Mouse (Mus musculus) common myeloid progenitor, adult 5-6 weeks (primary cell): ENCODE measurements around the gene Bcl2l2. TPM values are rescaled to one million over a fixed set of nuclear protein-coding genes. Genes with fewer than 3 reads are reported as not detected.
A peak's percentile ranks its signal among the peaks of the same experiment; 100 is the strongest.

Source experiments
- ATAC-seq: replicated peaks from 2 replicates; pipeline ENCODE4 v1.8.0; 2016; ENCODE audit warnings: low read depth, mild to moderate bottlenecking, moderate TSS enrichment, inconsistent platforms; ENCODE audit not compliant: poor library complexity, severe bottlenecking
- total RNA-seq: library from RNA; stranded (forward); fragments of 200-1000, 187-1606 nt; gene quantifications from 2 replicates; pipeline ENCODE4 v1.2.3, GENCODE M21; 2017

Bcl2l2 gene
- total RNA-seq, result 7.8 and 10.3 TPM in 2 replicates

DNA sequence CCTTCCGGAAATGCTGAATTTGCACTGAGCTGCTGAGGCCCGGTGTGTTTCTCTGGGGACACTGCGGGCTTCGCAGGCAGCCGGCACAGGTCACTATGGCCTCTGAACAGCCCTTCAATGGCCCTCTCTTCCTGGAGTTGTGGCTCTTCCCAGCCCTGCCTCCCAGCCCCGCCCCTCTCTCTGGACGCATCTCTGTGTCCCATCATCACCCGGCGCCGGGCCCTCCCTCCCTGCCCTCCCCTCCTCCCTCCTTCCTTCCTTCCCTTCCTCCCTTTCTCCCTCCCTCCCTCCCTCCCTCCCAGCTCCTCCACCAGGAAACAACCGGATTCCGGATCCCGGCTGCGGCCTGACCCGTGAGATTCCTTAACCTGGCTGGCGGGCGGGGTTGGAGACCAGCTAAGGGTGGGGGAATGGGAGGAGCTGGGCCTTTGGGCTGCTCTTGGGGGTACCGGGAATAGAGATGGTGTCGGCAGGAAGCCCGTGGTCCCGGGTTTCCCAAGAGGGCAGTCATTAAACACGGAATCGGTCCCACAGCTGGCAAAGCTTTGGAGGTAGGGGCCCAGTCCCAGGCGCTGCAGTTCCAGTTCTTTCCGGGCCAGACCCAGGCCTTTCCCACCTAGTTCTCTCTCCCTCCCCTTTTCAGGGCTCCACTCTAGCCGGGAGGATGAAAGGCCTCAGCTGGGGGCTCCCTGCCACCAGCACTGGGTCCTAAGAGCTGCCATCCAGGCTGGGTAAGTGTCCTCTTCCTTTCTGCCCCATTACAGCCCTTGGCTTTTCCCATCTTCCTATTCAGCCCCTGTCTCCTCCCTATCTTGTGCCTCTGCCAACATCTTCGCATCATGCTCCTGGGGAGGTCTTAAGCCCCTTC, at the start of gene Bcl2l2, which contains the start of gene Gm20521:
Gene Bcl2l2, plus strand, starts transcription at position 224 of the 868 bp plus-strand sequence.
Gene Gm20521, plus strand, starts transcription at position 288 of the 868 bp plus-strand sequence.
- ATAC-seq, result peak; percentile 97

GRCm38 (mm10) chr14:54843461-54843860, 39.7 kb upstream of the Bcl2l2 start:
- ATAC-seq, result no peak

DNA sequence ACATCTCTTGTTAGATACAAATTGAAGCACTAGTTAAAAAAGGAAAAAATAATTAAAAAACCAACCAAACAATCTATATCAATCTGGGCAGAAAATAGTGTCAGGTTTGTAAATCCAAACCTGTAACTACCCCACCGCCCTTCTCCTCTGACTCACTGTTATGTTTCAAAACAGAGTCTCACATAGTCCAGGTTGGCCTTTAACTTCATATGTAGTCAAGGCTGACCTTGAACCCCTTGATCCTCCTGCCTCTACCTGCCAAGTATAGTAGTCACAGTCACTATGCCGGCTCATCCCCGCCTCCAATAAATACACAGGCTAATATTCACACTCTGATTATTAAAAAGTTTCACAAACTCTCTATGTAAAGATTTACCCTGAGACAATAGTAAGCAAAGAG, 27.5 kb upstream of the Bcl2l2 start:
- ATAC-seq, result no peak

- ATAC-seq, result no peak
These were observed 26.5 kb upstream of the Bcl2l2 start for GRCm38 (mm10) chr14:54856703-54857102.

DNA sequence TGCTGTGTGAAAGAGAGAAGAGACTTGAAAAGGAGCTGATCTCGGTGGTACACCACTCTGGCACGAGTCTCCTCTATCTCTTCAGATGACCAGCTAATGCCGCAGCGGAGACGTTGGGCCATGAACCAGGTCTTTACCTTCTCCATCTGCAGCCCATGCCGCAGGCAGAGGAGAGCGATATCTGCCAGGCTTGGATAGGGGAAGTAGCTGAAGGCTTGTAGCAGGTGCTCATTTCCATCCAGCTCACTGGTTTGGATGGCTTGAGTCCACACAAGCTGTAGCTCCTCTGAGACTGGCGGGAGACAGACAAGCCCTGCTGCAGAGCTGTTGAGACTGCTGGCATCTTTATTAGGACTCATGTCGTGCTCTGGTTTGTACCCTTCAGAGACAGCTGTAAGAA, 25.3 kb upstream of the Bcl2l2 start:
- no peak for ATAC-seq

DNA sequence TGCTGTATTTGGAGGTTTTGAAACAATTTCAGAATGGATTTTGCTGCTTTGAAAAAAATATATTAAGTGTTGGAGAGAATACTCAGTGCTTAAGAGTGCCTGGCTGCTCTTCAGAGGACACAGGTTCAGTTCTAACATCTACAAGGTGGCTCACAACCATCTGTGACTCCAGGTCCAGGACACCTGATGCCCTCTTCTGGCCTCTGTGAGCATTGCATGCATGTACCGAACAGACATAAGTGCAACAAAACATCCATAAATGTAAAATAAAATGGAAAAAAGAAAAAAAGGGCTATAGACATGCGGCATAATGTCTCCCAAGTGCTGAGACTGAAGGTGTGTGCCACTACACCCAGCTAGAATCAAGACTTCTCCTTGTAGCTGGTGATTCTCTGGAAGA, 22.7 kb upstream of the Bcl2l2 start:
- ATAC-seq, result no peak

DNA sequence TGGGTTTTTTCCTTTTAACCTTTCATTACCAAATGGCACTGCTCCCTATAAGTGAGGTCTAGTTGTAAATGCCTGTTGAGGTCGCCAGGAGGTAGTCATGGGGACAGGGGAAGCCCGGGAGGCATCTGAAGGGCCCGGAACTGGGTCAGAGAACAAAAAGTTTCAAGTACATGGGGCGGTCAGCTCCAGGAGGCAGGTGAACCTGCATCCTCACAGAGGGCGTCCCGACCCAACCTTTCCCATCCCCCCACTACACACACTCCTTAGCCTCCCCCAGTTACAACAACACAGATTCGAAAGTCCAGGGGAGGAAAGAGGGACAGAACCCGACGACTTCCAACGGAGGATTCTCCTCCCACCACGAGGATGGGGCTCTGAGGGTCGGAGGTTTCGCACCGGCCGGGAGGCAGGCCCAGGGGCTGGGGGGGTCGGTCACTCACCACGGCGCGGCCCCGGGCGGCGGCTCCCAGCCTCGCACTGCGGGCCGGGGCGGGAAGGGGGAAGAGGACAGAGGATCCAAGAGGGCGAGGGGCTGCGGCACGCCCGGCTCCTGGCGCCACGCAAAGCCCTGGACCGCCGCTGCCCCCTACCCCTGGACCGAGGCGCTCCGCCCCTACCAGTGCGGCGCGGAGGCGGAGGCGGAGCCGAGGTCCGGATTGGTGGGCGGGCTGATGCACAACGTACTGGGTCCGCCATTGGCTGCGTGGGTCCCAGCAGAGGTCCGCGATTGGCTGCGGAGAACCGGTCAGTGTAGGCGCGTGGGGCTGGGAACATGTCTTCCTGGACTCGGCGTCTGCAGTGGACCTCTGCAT, 19.5 kb upstream of the Bcl2l2 start:
- ATAC-seq, result peak; percentile 96

DNA sequence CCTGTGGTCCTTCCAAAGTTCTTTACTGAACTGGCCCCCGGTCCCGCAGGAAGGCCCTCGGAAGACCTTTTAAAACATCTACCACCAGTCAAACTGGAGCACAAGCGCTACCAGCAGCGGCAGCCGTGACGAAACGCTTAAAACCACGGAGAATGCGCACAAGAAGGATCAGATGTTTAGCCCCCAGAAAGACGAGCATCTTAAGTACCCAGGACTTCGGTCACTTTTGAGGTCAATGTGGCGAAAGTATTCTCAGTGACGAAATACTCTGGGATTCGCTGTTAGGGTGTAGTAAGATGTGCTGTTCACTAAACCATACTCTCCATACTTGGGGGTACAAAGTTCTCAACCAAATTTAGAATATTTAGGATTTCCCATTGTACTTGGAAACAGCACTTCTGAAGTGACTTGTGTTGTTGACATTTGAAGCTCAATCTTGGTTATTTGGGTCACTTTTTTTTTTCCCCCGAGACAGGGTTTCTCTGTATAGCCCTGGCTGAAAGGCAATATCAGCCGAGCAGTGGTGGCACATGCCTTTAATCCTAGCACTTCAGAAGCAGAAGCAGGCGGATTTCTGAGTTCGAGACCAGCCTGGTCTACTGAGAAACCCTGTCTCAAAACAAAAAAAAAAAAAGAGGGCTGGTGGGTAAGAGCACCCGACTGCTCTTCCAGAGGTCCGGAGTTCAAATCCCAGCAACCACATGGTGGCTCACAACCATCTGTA, 18.7 kb upstream of the Bcl2l2 start:
- ATAC-seq, result peak; percentile 46

- ATAC-seq, result no peak
These were observed 17.6 kb upstream of the Bcl2l2 start for GRCm38 (mm10) chr14:54865626-54866025.

DNA sequence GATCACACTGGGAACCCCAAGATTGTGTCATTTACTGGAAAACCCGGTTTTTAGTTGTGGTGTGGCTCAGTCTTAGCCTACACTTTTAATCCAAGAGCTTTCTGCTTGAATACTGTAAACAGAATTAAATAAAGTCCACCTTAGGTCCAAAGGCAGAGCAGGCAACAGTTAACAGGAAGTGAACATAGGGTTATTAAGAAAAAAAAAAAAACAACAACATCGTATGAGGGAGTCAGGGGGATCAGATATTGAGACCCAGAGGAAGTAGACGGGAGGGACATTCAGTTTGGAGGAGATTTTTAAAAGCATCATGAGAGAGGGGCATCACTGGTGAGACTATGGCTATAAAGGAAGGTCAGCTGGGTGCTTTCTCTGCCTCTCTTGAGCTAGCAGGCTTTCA, 16.9 kb upstream of the Bcl2l2 start:
- no peak for ATAC-seq

DNA sequence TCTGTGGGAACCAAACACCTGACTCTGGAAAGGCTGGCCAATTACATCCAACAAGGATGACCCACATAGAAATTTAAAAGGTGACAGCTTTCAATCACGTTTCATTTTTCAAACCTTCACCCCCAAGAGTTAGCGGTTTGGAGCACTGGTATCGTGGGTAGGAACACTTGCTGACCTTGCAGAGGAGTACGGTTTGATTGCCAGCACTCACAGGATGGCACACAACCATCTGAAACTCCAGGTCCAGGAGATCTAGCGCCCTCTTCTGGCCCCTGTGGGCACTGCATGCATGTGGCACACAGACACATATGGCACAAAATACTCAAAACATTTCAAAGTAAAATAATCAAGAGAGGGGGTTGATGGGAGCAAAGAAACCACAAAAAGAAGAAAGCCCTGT, 16.2 kb upstream of the Bcl2l2 start:
- ATAC-seq, result no peak

DNA sequence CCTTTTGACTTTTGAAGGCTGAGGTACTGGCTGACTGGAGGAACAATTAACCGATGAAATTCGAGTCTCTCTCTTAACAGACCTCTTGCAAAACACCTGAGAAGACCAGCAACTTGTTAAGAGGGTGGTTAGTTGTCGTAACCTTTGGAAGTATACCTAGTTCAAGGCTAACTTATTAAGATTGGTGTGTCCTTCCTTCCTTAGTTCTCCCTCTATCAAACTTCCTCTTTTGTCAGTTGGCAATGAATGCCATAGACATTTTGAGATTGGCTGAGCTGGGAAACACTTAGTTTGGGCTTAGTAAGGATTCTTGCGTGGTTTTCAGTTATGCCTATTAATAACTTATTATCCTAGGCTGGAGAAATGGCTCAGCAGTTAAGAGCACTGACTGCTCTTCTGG, 15.2 kb upstream of the Bcl2l2 start:
- ATAC-seq, result no peak

GRCm38 (mm10) chr14:54870861-54871260, 12.3 kb upstream of the Bcl2l2 start, which contains the start of gene Homez:
Homez (minus strand) TSS chr14:54870961.
- no peak for ATAC-seq

DNA sequence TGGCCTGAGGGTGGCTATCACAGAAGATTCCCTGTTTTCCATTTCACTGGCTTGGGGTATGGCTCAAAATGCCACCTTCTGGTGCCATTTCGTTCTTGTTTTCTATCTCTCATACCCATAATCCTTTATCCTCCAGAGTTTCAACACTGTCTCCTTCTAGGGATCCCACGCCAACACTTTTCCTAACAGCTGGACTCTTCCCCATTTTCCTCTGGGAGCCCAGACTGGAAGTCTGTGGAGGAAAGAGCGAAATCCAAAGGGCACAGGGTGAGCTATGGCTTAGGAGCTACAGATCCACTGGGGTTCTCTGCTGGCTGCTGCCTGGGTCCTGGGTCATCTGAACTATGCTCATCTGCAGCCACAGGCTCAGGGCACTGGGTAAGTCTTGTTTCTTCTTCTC, 9.0 kb upstream of the Bcl2l2 start:
- no peak for ATAC-seq

DNA sequence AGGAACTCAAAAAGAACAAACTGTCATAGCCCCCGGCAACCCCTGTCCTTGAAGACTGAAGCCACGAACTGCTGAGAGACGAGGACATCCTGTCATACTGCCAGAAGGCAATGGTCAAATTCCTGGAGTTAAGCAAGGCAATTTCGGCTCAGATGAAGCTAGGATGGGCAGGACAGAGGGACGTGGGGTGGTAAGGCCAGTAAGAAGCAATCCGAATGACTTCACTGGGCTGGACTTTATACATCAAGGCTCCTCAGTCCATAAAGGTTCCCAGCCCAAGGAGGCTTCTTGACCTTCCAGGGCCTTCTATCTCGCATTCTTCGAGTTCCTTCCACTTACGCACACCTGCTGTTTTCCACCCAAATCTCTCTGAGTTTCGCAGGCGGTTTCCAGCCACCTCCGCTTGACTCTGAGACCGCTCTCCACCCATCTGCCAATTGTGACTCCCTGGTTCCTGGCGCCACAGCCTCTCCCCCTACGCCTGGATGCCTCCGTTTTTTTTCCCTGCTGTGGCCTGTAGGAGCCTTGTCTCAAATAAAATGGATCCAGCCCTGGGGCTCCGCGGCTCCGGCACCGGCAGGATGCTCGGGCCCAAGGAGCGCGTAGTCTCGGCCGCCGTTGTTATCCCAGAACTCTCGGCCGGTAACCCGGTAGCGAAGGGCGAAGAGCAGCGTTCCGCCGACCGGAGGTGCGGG, 7.2 kb upstream of the Bcl2l2 start:
- ATAC-seq, result 0 out of 2 replicates have a peak, but pooled peaks have one; percentile 16

GRCm38 (mm10) chr14:54876539-54877047, 6.6 kb upstream of the Bcl2l2 start:
- peak; percentile 75 for ATAC-seq

GRCm38 (mm10) chr14:54877048-54877715, 6.0 kb upstream of the Bcl2l2 start, which contains the start of gene Ppp1r3e:
Ppp1r3e (minus strand) TSS chr14:54877550.
- ATAC-seq, result peak; percentile 75

- no peak for ATAC-seq
These were observed 990 bp downstream of the Bcl2l2 start for GRCm38 (mm10) chr14:54884022-54884712.
